Mouse (Mus musculus): ENCODE data around the gene Cdkn2aip.

GRCm38 (mm10) chr8:47690674-47691078, 23.1 kb downstream of the Cdkn2aip start:
- TF ChIP-seq CTCF (IDR thresholded peaks at IDR 0.05; ENCODE audit: low read depth) (no peak), EP300 (optimal IDR thresholded peaks at IDR 0.05) (no peak)
